In genomic region chr9:121761091-121761665, GRCm38 (mm10) we compare ENCODE assay signal across 8 mouse cellular contexts. TPM values are rescaled to one million over a fixed set of nuclear protein-coding genes. Genes with fewer than 3 reads are reported as not detected.
DNase-seq lines count a peak whose midpoint lies in the region; ATAC-seq and TF ChIP-seq lines count a peak whose summit lies in the region.

No protein-coding gene starts in this region.

- H3K9ac ChIP-seq in liver, embryonic 11.5 days (ENCODE audit: low read depth, low read length), result no peak overlapping the region
- H3K9ac ChIP-seq in hindbrain, embryonic 14.5 days, result peak overlapping the region; percentile 95
- H3K9ac ChIP-seq in neural tube, embryonic 12.5 days, result peak overlapping the region; percentile 94

- peak overlapping the region; percentile 94 for H3K4me2 ChIP-seq in liver, embryonic 11.5 days
- H3K4me2 ChIP-seq in hindbrain, embryonic 14.5 days (replicated peaks), result peak overlapping the region; percentile 93
- peak overlapping the region; percentile 96 for H3K4me2 ChIP-seq in neural tube, embryonic 12.5 days (replicated peaks)

- no peak for TF ChIP-seq CTCF in cortical plate, adult 2 months (IDR thresholded peaks at IDR 0.05; ENCODE audit: extremely low read depth, insufficient read depth, low read length)

- peak overlapping the region; percentile 73 for H3K4me3 ChIP-seq in liver, embryonic 11.5 days (ENCODE audit: low read depth, low read length)
- peak overlapping the region; percentile 48 for H3K4me3 ChIP-seq in cortical plate, adult 2 months (ENCODE audit: insufficient read depth, low read length)
- H3K4me3 ChIP-seq in hindbrain, embryonic 14.5 days (replicated peaks; ENCODE audit: low read length), result peak overlapping the region; percentile 94
- H3K4me3 ChIP-seq in neural tube, embryonic 12.5 days, result peak overlapping the region; percentile 89

- 0 out of 2 replicates have a peak, but pooled peaks have one; percentile 6 for TF ChIP-seq POLR2A in cortical plate, adult 2 months (IDR thresholded peaks at IDR 0.05; ENCODE audit: extremely low read depth, insufficient read depth, low read length)

- peaks cover 12% of the 10 kb centered on the region for H3K4me1 ChIP-seq in liver, embryonic 11.5 days (replicated peaks; ENCODE audit: control insufficient read depth, insufficient read depth, low read length)
- H3K4me1 ChIP-seq in cortical plate, adult 2 months (ENCODE audit: control insufficient read depth, insufficient read depth, low read length), result peaks cover 8% of the 10 kb centered on the region
- peaks cover 32% of the 10 kb centered on the region for H3K4me1 ChIP-seq in hindbrain, embryonic 14.5 days (replicated peaks; ENCODE audit: control insufficient read depth, insufficient read depth, low read length)
- peaks cover 39% of the 10 kb centered on the region for H3K4me1 ChIP-seq in neural tube, embryonic 12.5 days

- no peaks in the 10 kb centered on the region for H3K9me3 ChIP-seq in liver, embryonic 11.5 days (ENCODE audit: control insufficient read depth, low read length)
- H3K9me3 ChIP-seq in hindbrain, embryonic 14.5 days (ENCODE audit: control insufficient read depth, low read length), result no peaks in the 10 kb centered on the region
- H3K9me3 ChIP-seq in neural tube, embryonic 12.5 days, result no peaks in the 10 kb centered on the region

- no peak overlapping the region for H3K27ac ChIP-seq in liver, embryonic 11.5 days (ENCODE audit: low read depth, low read length)
- peak overlapping the region; percentile 64; the same call in 1 of the 2 replicates for H3K27ac ChIP-seq in cortical plate, adult 2 months (ENCODE audit: insufficient read depth, low read length)
- H3K27ac ChIP-seq in hindbrain, embryonic 14.5 days, result peak overlapping the region; percentile 87
- no peak overlapping the region for H3K27ac ChIP-seq in neural tube, embryonic 12.5 days

- H3K36me3 ChIP-seq in liver, embryonic 11.5 days (ENCODE audit: control insufficient read depth, insufficient read depth, low read length), result peaks cover 9% of the 10 kb centered on the region; the same call in 1 of the 2 replicates
- peaks cover 45% of the 10 kb centered on the region for H3K36me3 ChIP-seq in hindbrain, embryonic 14.5 days (replicated peaks; ENCODE audit: control insufficient read depth, insufficient read depth)
- H3K36me3 ChIP-seq in neural tube, embryonic 12.5 days, result peaks cover 44% of the 10 kb centered on the region

- no peak for ATAC-seq in liver, embryonic 11.5 days (replicated peaks; ENCODE audit: low FRiP score)
- no peak for ATAC-seq in hindbrain, embryonic 14.5 days (ENCODE audit: low FRiP score)
- ATAC-seq in neural tube, embryonic 12.5 days (ENCODE audit: low FRiP score, low read depth), result no peak

- peaks cover 32% of the 10 kb centered on the region for H3K27me3 ChIP-seq in liver, embryonic 11.5 days (replicated peaks; ENCODE audit: control insufficient read depth, insufficient read depth, low read length)
- H3K27me3 ChIP-seq in hindbrain, embryonic 14.5 days (ENCODE audit: control insufficient read depth, insufficient read depth, low read length), result no peaks in the 10 kb centered on the region
- no peaks in the 10 kb centered on the region for H3K27me3 ChIP-seq in neural tube, embryonic 12.5 days (replicated peaks)

- WGBS in liver, embryonic 11.5 days, result 69% methylated on average over 10 of the region's 10 CpGs
- WGBS in hindbrain, embryonic 14.5 days, result 59% methylated on average over 10 of the region's 10 CpGs
- 58% methylated on average over 10 of the region's 10 CpGs for WGBS in neural tube, embryonic 12.5 days

- no peak for DNase-seq in liver, embryonic 11.5 days (ENCODE audit: low spot score)
- no peak for DNase-seq in liver
- no peak for DNase-seq in hindbrain, embryonic 14.5 days (ENCODE audit: low spot score)
- no peak for DNase-seq in cerebellum, postnatal 10 days
- no peak for DNase-seq in kidney, postnatal 10 days
- DNase-seq in layer of hippocampus, postnatal 14 days (ENCODE audit: low spot score in 2 of 2), result no peak

RNA-seq across cellular contexts. Expression of gene Zfp651, which starts 2.0 kb away (rescaled TPM):
- 4.0 and 4.4 TPM in 2 replicates for polyA plus RNA-seq in liver, embryonic 11.5 days (2014; fragmentation: Nextera tagmentation; extraction: Ambion mirVana)
- 97.8 and 115 TPM in 2 replicates for polyA plus RNA-seq in cortical plate, adult 2 months (2012; rRNA removed)
- 19.1 and 21.5 TPM in 2 replicates for polyA plus RNA-seq in hindbrain, embryonic 14.5 days (2014; fragmentation: Nextera tagmentation; extraction: Ambion mirVana)
- 13.1 and 19.2 TPM in 2 replicates for polyA plus RNA-seq in neural tube, embryonic 12.5 days (2016; fragmentation: Nextera tagmentation; extraction: Ambion mirVana)
- total RNA-seq in layer of hippocampus, postnatal 14 days (2021), result 100 to 1,000 TPM; 105 to 107 TPM

RNA-seq across cellular contexts. Expression of gene Klhl40, which starts 16.2 kb away (rescaled TPM):
- not detected in 2 replicates for polyA plus RNA-seq in liver, embryonic 11.5 days (2014; fragmentation: Nextera tagmentation; extraction: Ambion mirVana)
- polyA plus RNA-seq in cortical plate, adult 2 months (2012; rRNA removed), result 6.6 and 8.7 TPM in 2 replicates
- polyA plus RNA-seq in hindbrain, embryonic 14.5 days (2014; fragmentation: Nextera tagmentation; extraction: Ambion mirVana), result 1.6 and 2.3 TPM in 2 replicates
- polyA plus RNA-seq in neural tube, embryonic 12.5 days (2016; fragmentation: Nextera tagmentation; extraction: Ambion mirVana), result 2.1 and 2.8 TPM in 2 replicates
- total RNA-seq in layer of hippocampus, postnatal 14 days (2021), result 1 to 10 TPM; 3.2 to 4.3 TPM

RNA-seq across cellular contexts. Expression of gene Hhatl, which starts 31.1 kb away (rescaled TPM):
- not detected in 2 replicates for polyA plus RNA-seq in liver, embryonic 11.5 days (2014; fragmentation: Nextera tagmentation; extraction: Ambion mirVana)
- 21.2 and 22.4 TPM in 2 replicates for polyA plus RNA-seq in cortical plate, adult 2 months (2012; rRNA removed)
- 0.31 TPM in 1 of 2 replicates, not detected in the other for polyA plus RNA-seq in hindbrain, embryonic 14.5 days (2014; fragmentation: Nextera tagmentation; extraction: Ambion mirVana)
- not detected in 2 replicates for polyA plus RNA-seq in neural tube, embryonic 12.5 days (2016; fragmentation: Nextera tagmentation; extraction: Ambion mirVana)
- 1 to 10 TPM; 7.5 to 8.3 TPM for total RNA-seq in layer of hippocampus, postnatal 14 days (2021)

RNA-seq across cellular contexts. Expression of gene Nktr, which starts 42.2 kb away (rescaled TPM):
- polyA plus RNA-seq in liver, embryonic 11.5 days (2014; fragmentation: Nextera tagmentation; extraction: Ambion mirVana), result 47.3 and 48.2 TPM in 2 replicates
- 127 and 133 TPM in 2 replicates for polyA plus RNA-seq in cortical plate, adult 2 months (2012; rRNA removed)
- polyA plus RNA-seq in hindbrain, embryonic 14.5 days (2014; fragmentation: Nextera tagmentation; extraction: Ambion mirVana), result 56.2 and 64.1 TPM in 2 replicates
- 57.6 and 64.5 TPM in 2 replicates for polyA plus RNA-seq in neural tube, embryonic 12.5 days (2016; fragmentation: Nextera tagmentation; extraction: Ambion mirVana)
- total RNA-seq in layer of hippocampus, postnatal 14 days (2021), result 100 to 1,000 TPM; 105 to 121 TPM

RNA-seq across cellular contexts. Expression of gene Ss18l2, which starts 51.0 kb away (rescaled TPM):
- 103 and 118 TPM in 2 replicates for polyA plus RNA-seq in liver, embryonic 11.5 days (2014; fragmentation: Nextera tagmentation; extraction: Ambion mirVana)
- polyA plus RNA-seq in cortical plate, adult 2 months (2012; rRNA removed), result 119 and 120 TPM in 2 replicates
- 171 and 213 TPM in 2 replicates for polyA plus RNA-seq in hindbrain, embryonic 14.5 days (2014; fragmentation: Nextera tagmentation; extraction: Ambion mirVana)
- 131 and 134 TPM in 2 replicates for polyA plus RNA-seq in neural tube, embryonic 12.5 days (2016; fragmentation: Nextera tagmentation; extraction: Ambion mirVana)
- 10 to 100 TPM; 83.1 to 92.6 TPM for total RNA-seq in layer of hippocampus, postnatal 14 days (2021)

Comparison
In these comparisons a context has a peak if more than half of its experiments do, and no peak if none do; other contexts are left out.
1. H3K27ac ChIP-seq: peak in cortical plate, adult 2 months (single experiment) and hindbrain, embryonic 14.5 days (single experiment); none in liver, embryonic 11.5 days (single experiment) and neural tube, embryonic 12.5 days (single experiment).
2. RNA of gene Hhatl, which starts 31.1 kb away (polyA plus RNA-seq): 21.2 to 22.4 TPM in cortical plate, adult 2 months; 0.31 TPM in hindbrain, embryonic 14.5 days, not detected in liver, embryonic 11.5 days and not detected in neural tube, embryonic 12.5 days; every median in the first group is over 10 times any median in the second.
3. Peak in every context shown above with its lines, with median percentiles within 50 percentile points of each other: H3K4me2 ChIP-seq and H3K4me3 ChIP-seq.